In genomic region chr8:22193432-22194010, GRCm38 (mm10) we compare ENCODE assay signal across 8 mouse cellular contexts. TPM values are rescaled to one million over a fixed set of nuclear protein-coding genes. Genes with fewer than 3 reads are reported as not detected.
A peak's percentile ranks its signal among the peaks of the same experiment; 100 is the strongest.
DNase-seq lines count a peak whose midpoint lies in the region; ATAC-seq and TF ChIP-seq lines count a peak whose summit lies in the region.

No protein-coding gene starts in this region.

- no peak for TF ChIP-seq POLR2A in lung, adult 2 months (IDR thresholded peaks at IDR 0.05; ENCODE audit: borderline replicate concordance, extremely low read depth, low read depth, low read length)

- H3K9me3 ChIP-seq in hindbrain, embryonic 14.5 days (ENCODE audit: control insufficient read depth, low read length): no peaks in the 10 kb centered on the region
- H3K9me3 ChIP-seq in lung, embryonic 16.5 days (ENCODE audit: control insufficient read depth, low read length): no peaks in the 10 kb centered on the region
- no peaks in the 10 kb centered on the region for H3K9me3 ChIP-seq in stomach, embryonic 16.5 days (replicated peaks; ENCODE audit: control insufficient read depth, low read length)

- peak overlapping the region; percentile 81 for H3K4me2 ChIP-seq in hindbrain, embryonic 14.5 days (replicated peaks)
- H3K4me2 ChIP-seq in lung, embryonic 16.5 days (ENCODE audit: low read depth, low read length): peak overlapping the region; percentile 65
- H3K4me2 ChIP-seq in stomach, embryonic 16.5 days (ENCODE audit: low read depth, low read length): peak overlapping the region; percentile 71

- WGBS in lung, adult 2 months: 8% methylated on average over 12 of the region's 12 CpGs
- 16% methylated on average over 12 of the region's 12 CpGs for WGBS in hindbrain, embryonic 14.5 days
- WGBS in lung, embryonic 16.5 days: 5% methylated on average over 12 of the region's 12 CpGs
- 8% methylated on average over 12 of the region's 12 CpGs for WGBS in stomach, embryonic 16.5 days

- peaks cover 4% of the 10 kb centered on the region for H3K4me1 ChIP-seq in lung, adult 2 months (ENCODE audit: control insufficient read depth, insufficient read depth, low read length)
- peaks cover 17% of the 10 kb centered on the region for H3K4me1 ChIP-seq in hindbrain, embryonic 14.5 days (replicated peaks; ENCODE audit: control insufficient read depth, insufficient read depth, low read length)
- H3K4me1 ChIP-seq in lung, embryonic 16.5 days (replicated peaks; ENCODE audit: control insufficient read depth, insufficient read depth, low read length): peaks cover 9% of the 10 kb centered on the region
- H3K4me1 ChIP-seq in stomach, embryonic 16.5 days (ENCODE audit: control insufficient read depth, insufficient read depth, low read length): peaks cover 7% of the 10 kb centered on the region

- peak overlapping the region; percentile 94 for H3K9ac ChIP-seq in hindbrain, embryonic 14.5 days
- peak overlapping the region; percentile 97 for H3K9ac ChIP-seq in lung, embryonic 16.5 days (ENCODE audit: low read length)
- peak overlapping the region; percentile 97 for H3K9ac ChIP-seq in stomach, embryonic 16.5 days (ENCODE audit: low read length)

- no peak for ATAC-seq in hindbrain, embryonic 14.5 days (ENCODE audit: low FRiP score)
- ATAC-seq in lung, embryonic 16.5 days (ENCODE audit: low read depth): peak; percentile 62
- peak; percentile 73 for ATAC-seq in stomach, embryonic 16.5 days (ENCODE audit: insufficient read depth, low FRiP score)

- H3K27me3 ChIP-seq in hindbrain, embryonic 14.5 days (ENCODE audit: control insufficient read depth, insufficient read depth, low read length): no peaks in the 10 kb centered on the region
- no peaks in the 10 kb centered on the region for H3K27me3 ChIP-seq in lung, embryonic 16.5 days (ENCODE audit: control insufficient read depth, insufficient read depth, low read depth, low read length)
- no peaks in the 10 kb centered on the region for H3K27me3 ChIP-seq in stomach, embryonic 16.5 days (ENCODE audit: control insufficient read depth, insufficient read depth, low read length)

- peak overlapping the region; percentile 96 for H3K27ac ChIP-seq in hindbrain, embryonic 14.5 days
- peak overlapping the region; percentile 99 for H3K27ac ChIP-seq in lung, embryonic 16.5 days (ENCODE audit: low read length)
- peak overlapping the region; percentile 99 for H3K27ac ChIP-seq in stomach, embryonic 16.5 days (ENCODE audit: low read length)

- DNase-seq in lung, adult 2 months: no peak
- DNase-seq in lung, postnatal 4 days: no peak
- DNase-seq in c-Kit-positive CD71-positive TER-119-positive erythroid progenitor cells, embryonic 14.5 days (ENCODE audit: low spot score): peak; percentile 41
- no peak for DNase-seq in hindbrain, embryonic 14.5 days (ENCODE audit: low spot score)
- DNase-seq in natural killer cell, adult 2 months (ENCODE audit: low spot score in 2 of 2): no peak
- DNase-seq in left cerebral cortex, adult 11 months (ENCODE audit: low spot score): no peak

- peak overlapping the region; percentile 88 for H3K4me3 ChIP-seq in lung, adult 2 months (replicated peaks; ENCODE audit: extremely low read depth, low read depth, low read length)
- peak overlapping the region; percentile 80 for H3K4me3 ChIP-seq in hindbrain, embryonic 14.5 days (replicated peaks; ENCODE audit: low read length)
- H3K4me3 ChIP-seq in lung, embryonic 16.5 days (ENCODE audit: low read length): peak overlapping the region; percentile 86
- H3K4me3 ChIP-seq in stomach, embryonic 16.5 days (replicated peaks; ENCODE audit: low read length): peak overlapping the region; percentile 86

- TF ChIP-seq CTCF in lung, adult 2 months (IDR thresholded peaks at IDR 0.05; ENCODE audit: insufficient read depth, low read length): no peak

- H3K36me3 ChIP-seq in hindbrain, embryonic 14.5 days (replicated peaks; ENCODE audit: control insufficient read depth, insufficient read depth): no peaks in the 10 kb centered on the region
- peaks cover 4% of the 10 kb centered on the region; the same call in 1 of the 2 replicates for H3K36me3 ChIP-seq in lung, embryonic 16.5 days (ENCODE audit: control insufficient read depth, insufficient read depth, low read length)
- H3K36me3 ChIP-seq in stomach, embryonic 16.5 days (ENCODE audit: control insufficient read depth, insufficient read depth, low read length): no peaks in the 10 kb centered on the region

RNA-seq across cellular contexts. Expression of gene Vps36, which starts 0.9 kb away (rescaled TPM):
- polyA plus RNA-seq in lung, adult 2 months (2012; rRNA removed): 10.1 and 14.6 TPM in 2 replicates
- polyA plus RNA-seq in hindbrain, embryonic 14.5 days (2014; fragmentation: Nextera tagmentation; extraction: Ambion mirVana): 40.7 and 41.8 TPM in 2 replicates
- polyA plus RNA-seq in lung, embryonic 16.5 days (2015; fragmentation: Nextera tagmentation; extraction: Ambion mirVana): 47.0 and 47.3 TPM in 2 replicates
- polyA plus RNA-seq in stomach, embryonic 16.5 days (2015; fragmentation: Nextera tagmentation; extraction: Ambion mirVana): 41.8 and 42.8 TPM in 2 replicates

RNA-seq across cellular contexts. Expression of gene Ckap2, which starts 7.9 kb away (rescaled TPM):
- polyA plus RNA-seq in lung, adult 2 months (2012; rRNA removed): 0.20 and 1.3 TPM in 2 replicates
- 14.2 and 14.9 TPM in 2 replicates for polyA plus RNA-seq in hindbrain, embryonic 14.5 days (2014; fragmentation: Nextera tagmentation; extraction: Ambion mirVana)
- polyA plus RNA-seq in lung, embryonic 16.5 days (2015; fragmentation: Nextera tagmentation; extraction: Ambion mirVana): 55.0 and 55.5 TPM in 2 replicates
- 42.7 and 43.8 TPM in 2 replicates for polyA plus RNA-seq in stomach, embryonic 16.5 days (2015; fragmentation: Nextera tagmentation; extraction: Ambion mirVana)

RNA-seq across cellular contexts. Expression of gene Nek3, which starts 27.3 kb away (rescaled TPM):
- polyA plus RNA-seq in lung, adult 2 months (2012; rRNA removed): 0.88 and 1.5 TPM in 2 replicates
- polyA plus RNA-seq in hindbrain, embryonic 14.5 days (2014; fragmentation: Nextera tagmentation; extraction: Ambion mirVana): 9.0 and 9.5 TPM in 2 replicates
- polyA plus RNA-seq in lung, embryonic 16.5 days (2015; fragmentation: Nextera tagmentation; extraction: Ambion mirVana): 5.1 and 5.6 TPM in 2 replicates
- polyA plus RNA-seq in stomach, embryonic 16.5 days (2015; fragmentation: Nextera tagmentation; extraction: Ambion mirVana): 3.6 and 5.2 TPM in 2 replicates

RNA-seq across cellular contexts. Expression of gene Thsd1, which starts 33.6 kb away (rescaled TPM):
- 23.1 and 25.5 TPM in 2 replicates for polyA plus RNA-seq in lung, adult 2 months (2012; rRNA removed)
- 8.2 and 8.3 TPM in 2 replicates for polyA plus RNA-seq in hindbrain, embryonic 14.5 days (2014; fragmentation: Nextera tagmentation; extraction: Ambion mirVana)
- 34.4 and 35.0 TPM in 2 replicates for polyA plus RNA-seq in lung, embryonic 16.5 days (2015; fragmentation: Nextera tagmentation; extraction: Ambion mirVana)
- 11.6 and 13.7 TPM in 2 replicates for polyA plus RNA-seq in stomach, embryonic 16.5 days (2015; fragmentation: Nextera tagmentation; extraction: Ambion mirVana)
